Mouse (Mus musculus) lung, postnatal 0 days (tissue): ENCODE measurements at regions not wholly inside any gene's neighbourhood (a gene's known extent, or its start where the extent isn't known, plus 50 kb on each side); places are given as distances from the start of the nearest gene placed in this dataset.

Experiments used
- CTCF ChIP-seq: IDR thresholded peaks from 2 replicates; pipeline ENCODE4 v1.5.1; 2016; ENCODE audit warnings: antibody characterized with exemption, mild to moderate bottlenecking
- EP300 ChIP-seq: IDR thresholded peaks from 2 replicates; pipeline ENCODE4 v1.6.1; 2016; ENCODE audit warnings: antibody characterized with exemption, mild to moderate bottlenecking, control low read depth

DNA sequence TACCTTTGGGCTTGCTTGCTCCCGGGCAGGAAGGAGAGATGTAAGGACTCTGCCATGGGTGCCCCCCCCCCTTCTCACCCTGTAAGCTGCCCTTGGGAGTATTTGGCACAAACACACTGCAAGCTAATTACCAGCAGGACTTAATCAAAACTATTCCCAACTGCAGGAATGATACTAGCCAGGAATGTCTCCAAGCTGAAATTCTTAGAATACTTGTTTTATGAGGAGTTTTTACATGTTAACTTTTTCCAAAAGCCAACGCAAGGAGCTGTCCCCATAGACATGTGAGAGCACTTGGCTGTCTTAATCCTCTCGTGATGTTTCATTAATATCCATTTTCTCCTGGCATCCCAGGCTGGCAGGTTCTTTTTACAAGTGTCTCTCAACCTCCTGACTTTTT, 155.6 kb upstream of the Irx6 start:
- TF ChIP-seq EP300 (no peak), CTCF (no peak)
